Mouse (Mus musculus) frontal cortex, adult 2 months (tissue): ENCODE measurements at regions not wholly inside any gene's neighbourhood (a gene's known extent, or its start where the extent isn't known, plus 50 kb on each side); places are given as distances from the start of the nearest gene placed in this dataset.

Experiments used
- DNase-seq, 2 experiments: peaks; one replicate each; pipeline ENCODE4 v3.0.0; 2022; ENCODE audit warnings: low spot score in 1 of 2; ENCODE audit errors: extremely low spot score in 1 of 2

DNA sequence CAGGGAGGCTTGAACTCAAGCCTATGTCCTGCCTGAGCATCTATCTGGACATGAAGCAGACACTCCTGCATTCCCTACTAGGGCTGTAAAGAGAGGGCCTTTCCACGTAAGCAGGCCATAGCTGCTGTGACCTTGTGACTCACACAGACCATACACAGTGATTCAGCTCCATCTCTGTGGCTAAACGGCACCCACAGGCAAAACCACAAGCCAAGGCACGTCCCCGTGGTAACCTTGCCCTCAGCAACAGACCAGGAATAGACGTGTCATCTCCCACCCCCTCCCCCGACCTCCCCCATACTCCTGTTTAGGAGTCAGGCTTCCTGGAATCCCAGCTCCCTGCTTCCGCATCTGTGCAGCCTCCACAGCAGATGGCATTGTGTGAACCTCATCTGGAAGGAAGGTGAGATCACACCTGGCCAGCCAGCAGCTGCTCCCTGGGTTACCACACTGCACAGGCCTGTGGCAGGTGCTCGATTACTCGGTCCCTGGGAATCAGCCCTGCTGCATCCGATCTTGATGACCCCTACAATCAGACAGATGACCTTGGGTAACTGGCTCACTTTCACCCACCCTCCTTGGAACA lies 79.2 kb upstream of the Hand1 start:
- peak in 1 of 2 experiments; percentile 19 for DNase-seq

DNA sequence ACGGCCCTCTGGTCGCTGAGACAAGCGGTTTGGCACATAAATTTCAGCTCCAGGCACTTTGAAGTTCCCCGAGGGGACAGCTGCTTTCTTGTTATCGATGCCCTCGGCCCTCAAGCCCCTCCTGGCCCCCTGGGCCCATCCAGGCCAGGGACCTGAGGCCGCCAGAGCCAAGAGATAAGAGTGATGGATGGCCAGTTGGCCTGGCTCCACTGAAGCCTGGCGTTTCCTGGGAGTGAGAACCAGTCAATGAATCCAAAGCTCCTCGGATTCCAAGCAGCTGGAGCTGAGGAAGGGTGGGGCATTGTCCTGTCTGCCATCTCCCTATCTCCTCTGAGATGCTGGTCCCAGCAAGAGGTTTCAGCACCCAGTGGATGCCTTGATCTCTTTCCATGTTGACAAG lies 71.6 kb upstream of the Hand1 start:
- DNase-seq, result no peak

DNA sequence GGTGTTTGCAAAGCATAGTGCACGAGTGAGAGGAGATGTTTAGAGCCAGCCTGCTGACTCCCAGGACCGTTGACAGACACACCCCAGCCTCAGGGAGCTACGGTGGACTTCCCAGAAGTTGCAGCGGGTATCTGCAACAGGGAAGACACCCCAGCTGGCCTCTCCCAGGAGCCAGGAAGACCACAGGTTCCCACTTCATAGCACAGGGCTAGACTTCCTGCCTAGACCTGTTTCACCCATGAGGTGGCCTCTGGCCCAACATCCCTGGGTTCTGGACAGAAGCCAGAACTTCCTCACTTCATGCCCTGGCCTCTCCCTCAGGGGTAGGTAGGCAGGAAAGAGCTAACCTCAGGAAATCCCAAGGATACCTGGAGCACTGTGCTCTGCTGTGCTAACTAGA lies 66.7 kb upstream of the Hand1 start:
- no peak for DNase-seq

DNA sequence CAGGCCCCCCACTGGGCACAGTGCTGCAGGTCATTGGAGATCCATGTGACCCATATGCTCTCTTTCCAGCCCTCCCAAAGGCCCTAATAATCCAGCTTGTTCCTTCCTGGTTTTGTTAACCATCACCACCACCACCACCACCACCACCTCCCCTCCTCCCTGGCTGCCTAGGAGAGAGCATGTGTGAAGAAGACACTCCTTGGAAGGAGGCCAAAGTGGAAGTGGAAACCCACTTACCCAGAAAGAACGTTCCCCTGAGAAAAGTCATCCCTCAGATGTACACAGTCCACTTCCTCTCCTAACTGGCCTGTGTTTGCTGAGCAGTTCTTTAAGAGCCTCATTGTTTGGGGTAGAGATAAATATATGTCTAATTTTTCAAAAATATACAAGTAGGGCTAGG lies 62.9 kb upstream of the Hand1 start:
- no peak for DNase-seq

DNA sequence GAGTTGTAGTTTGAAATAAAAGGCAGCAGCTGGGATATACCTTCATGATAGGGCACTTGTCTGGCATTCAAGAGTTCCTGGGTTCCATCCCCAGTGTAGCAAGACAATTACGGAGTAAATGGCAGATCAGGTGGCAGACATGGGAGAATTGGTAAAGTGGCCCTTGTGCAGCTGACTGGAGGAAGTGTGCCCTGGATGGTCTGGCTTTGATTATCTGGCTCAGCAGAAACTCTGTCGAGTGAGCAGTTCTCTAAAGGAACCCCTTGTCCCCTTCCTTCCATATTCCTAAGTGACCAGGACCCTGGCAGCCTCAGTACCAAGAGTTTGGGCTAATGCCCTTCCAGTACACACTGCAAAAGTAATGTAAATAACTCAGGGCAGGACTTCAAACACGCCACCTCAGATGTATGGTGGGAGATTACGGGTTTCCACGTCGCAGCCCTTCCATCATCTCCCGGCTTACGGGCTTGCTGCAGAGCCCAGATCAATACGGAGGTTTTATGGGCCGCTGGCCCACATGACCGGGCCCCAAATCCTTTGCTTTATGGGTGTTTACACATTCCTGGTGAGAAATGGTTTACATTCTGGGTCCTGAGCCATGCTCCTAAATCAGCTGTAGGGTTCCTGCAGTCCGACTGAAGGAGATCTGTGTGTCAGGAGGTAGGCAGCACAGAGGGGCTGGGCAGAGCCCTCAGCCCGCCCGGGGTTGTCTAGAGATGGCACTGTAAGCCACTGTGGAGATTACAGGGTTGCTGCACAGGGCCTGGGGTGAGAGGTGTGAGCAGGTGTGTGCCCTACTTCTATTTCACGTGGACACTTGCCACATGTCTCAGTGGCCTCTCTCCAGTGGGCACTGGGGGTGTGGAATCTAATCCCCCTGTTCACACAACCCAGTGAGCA lies 50.4 kb upstream of the Hand1 start:
- no peak for DNase-seq
